Mouse (Mus musculus): ENCODE results near the gene Phactr1.

Phactr1 gene

GRCm38 (mm10) chr13:42867026-42867425 is 186.6 kb downstream of the Phactr1 start:
- no peak for DNase-seq (ENCODE audit: low spot score in 2 of 2)

- DNase-seq (ENCODE audit: low spot score in 2 of 2): no peak
These were observed 191.7 kb downstream of the Phactr1 start for GRCm38 (mm10) chr13:42872125-42872524.

GRCm38 (mm10) chr13:42878346-42878745 is 197.9 kb downstream of the Phactr1 start:
- DNase-seq (ENCODE audit: low spot score in 2 of 2): no peak

GRCm38 (mm10) chr13:42884033-42884724 is 203.8 kb downstream of the Phactr1 start:
- DNase-seq (ENCODE audit: low spot score in 2 of 2): no peak

- no peak for DNase-seq (ENCODE audit: low spot score in 2 of 2)
These were observed 204.3 kb downstream of the Phactr1 start for GRCm38 (mm10) chr13:42884725-42885115.

- no peak for DNase-seq (ENCODE audit: low spot score in 2 of 2)
These were observed 207.3 kb downstream of the Phactr1 start for GRCm38 (mm10) chr13:42887701-42888100.

- DNase-seq (ENCODE audit: low spot score in 2 of 2): no peak
These were observed 209.4 kb downstream of the Phactr1 start for GRCm38 (mm10) chr13:42889516-42890474.

- DNase-seq (ENCODE audit: low spot score in 2 of 2): no peak
These were observed 210.2 kb downstream of the Phactr1 start for GRCm38 (mm10) chr13:42890651-42891050.

GRCm38 (mm10) chr13:42894016-42894415 is 213.6 kb downstream of the Phactr1 start:
- no peak for DNase-seq (ENCODE audit: low spot score in 2 of 2)

- DNase-seq (ENCODE audit: low spot score in 2 of 2): no peak
These were observed 214.2 kb downstream of the Phactr1 start for GRCm38 (mm10) chr13:42894598-42894997.

GRCm38 (mm10) chr13:42895980-42896379 is 215.6 kb downstream of the Phactr1 start:
- DNase-seq (ENCODE audit: low spot score in 2 of 2): no peak

- DNase-seq (ENCODE audit: low spot score in 2 of 2): no peak
These were observed 219.2 kb downstream of the Phactr1 start for GRCm38 (mm10) chr13:42899611-42900010.

GRCm38 (mm10) chr13:42901837-42902236 is 221.4 kb downstream of the Phactr1 start:
- no peak for DNase-seq (ENCODE audit: low spot score in 2 of 2)

- no peak for DNase-seq (ENCODE audit: low spot score in 2 of 2)
These were observed 222.4 kb downstream of the Phactr1 start for GRCm38 (mm10) chr13:42902859-42903258.

GRCm38 (mm10) chr13:42905818-42906217 is 225.4 kb downstream of the Phactr1 start:
- no peak for DNase-seq (ENCODE audit: low spot score in 2 of 2)

GRCm38 (mm10) chr13:42906990-42907389 is 226.6 kb downstream of the Phactr1 start:
- no peak for DNase-seq (ENCODE audit: low spot score in 2 of 2)

- DNase-seq (ENCODE audit: low spot score in 2 of 2): no peak
These were observed 234.7 kb downstream of the Phactr1 start for GRCm38 (mm10) chr13:42915081-42915480.

GRCm38 (mm10) chr13:42915851-42916193 is 235.4 kb downstream of the Phactr1 start:
- DNase-seq (ENCODE audit: low spot score in 2 of 2): no peak

- no peak for DNase-seq (ENCODE audit: low spot score in 2 of 2)
These were observed 236.0 kb downstream of the Phactr1 start for GRCm38 (mm10) chr13:42916194-42917033.

- no peak for DNase-seq (ENCODE audit: low spot score in 2 of 2)
These were observed 236.8 kb downstream of the Phactr1 start for GRCm38 (mm10) chr13:42917251-42917650.

- no peak for DNase-seq (ENCODE audit: low spot score in 2 of 2)
These were observed 239.6 kb downstream of the Phactr1 start for GRCm38 (mm10) chr13:42920062-42920461.

All from urinary bladder, postnatal 36 days (tissue).